Mouse (Mus musculus): ENCODE results near the gene Enkd1.

Enkd1 gene

GRCm38 (mm10) chr8:105661167-105661566, 46.8 kb downstream of the Enkd1 start:
- no peak for DNase-seq (ENCODE audit: low spot score in 2 of 2)

GRCm38 (mm10) chr8:105657641-105658040, 50.4 kb downstream of the Enkd1 start:
- DNase-seq (ENCODE audit: low spot score in 2 of 2) = no peak
